Mouse (Mus musculus) kidney, embryonic 14.5 days (tissue): ENCODE results near the gene D130043K22Rik. TPM values are rescaled to one million over a fixed set of nuclear protein-coding genes. Genes with fewer than 3 reads are reported as not detected.
A peak's percentile ranks its signal among the peaks of the same experiment; 100 is the strongest.

Source experiments
- ATAC-seq: fragments of 200-750 bp; cut with Nextera tagmentation; 2 replicates; pipeline ENCODE4 v1.8.0; 2017; ENCODE audit warnings: moderate number of reproducible peaks, mild to moderate bottlenecking, moderate TSS enrichment, moderate library complexity; ENCODE audit not compliant: low FRiP score, low TSS enrichment
- H3K27ac ChIP-seq: fragments of 300-500 bp; sonication (generic); 2 replicates; pipeline ENCODE4 v1.5.1; 2014; ENCODE audit warnings: low read depth, mild to moderate bottlenecking, low read length, moderate library complexity, mixed read lengths
- H3K27me3 ChIP-seq: fragments of 300-500 bp; sonication (generic); 2 replicates; pipeline ENCODE4 v1.6.1; 2014; ENCODE audit warnings: mild to moderate bottlenecking, low read length; ENCODE audit not compliant: control insufficient read depth, insufficient read depth
- H3K36me3 ChIP-seq: fragments of 300-500 bp; sonication (generic); 2 replicates; pipeline ENCODE4 v1.6.1; 2014; ENCODE audit warnings: low read length, mixed read lengths; ENCODE audit not compliant: control insufficient read depth, insufficient read depth
- H3K4me1 ChIP-seq: fragments of 300-500 bp; sonication (generic); 2 replicates; pipeline ENCODE4 v1.6.1; 2014; ENCODE audit warnings: low read length, mixed read lengths; ENCODE audit not compliant: control insufficient read depth, insufficient read depth
- H3K4me2 ChIP-seq: fragments of 300-500 bp; sonication (generic); replicated peaks from 2 replicates; pipeline ENCODE4 v1.6.1; 2014; ENCODE audit warnings: low read depth, mild to moderate bottlenecking, low read length
- H3K4me3 ChIP-seq: fragments of 300-500 bp; sonication (generic); 2 replicates; pipeline ENCODE4 v1.5.1; 2014; ENCODE audit warnings: mild to moderate bottlenecking, low read length
- H3K9ac ChIP-seq: fragments of 300-500 bp; sonication (generic); 2 replicates; pipeline ENCODE4 v1.6.1; 2014; ENCODE audit warnings: low read depth, mild to moderate bottlenecking, low read length, moderate library complexity
- H3K9me3 ChIP-seq: fragments of 300-500 bp; sonication (generic); 2 replicates; pipeline ENCODE4 v1.6.1; 2016; ENCODE audit warnings: low read length; ENCODE audit not compliant: control insufficient read depth
- WGBS: fragments of 180-500 bp; shearing (Covaris S2); extraction: QIAGEN DNeasy Blood & Tissue Kit; methylation state at CpG from one replicate; pipeline ENCODE4 v1.1.7; 2014; 5-methylcytosine and 5-hydroxymethylcytosine counted together
- polyA plus RNA-seq: library from polyadenylated mRNA; unstranded; fragments of >200 nt; fragmentation: Nextera tagmentation; extraction: Ambion mirVana; gene quantifications from 2 replicates; pipeline ENCODE4 v1.2.1, GENCODE M21; 2014

Gene D130043K22Rik
- polyA plus RNA-seq, 1 experiment from 2014 or later, result 0.64 TPM

DNA sequence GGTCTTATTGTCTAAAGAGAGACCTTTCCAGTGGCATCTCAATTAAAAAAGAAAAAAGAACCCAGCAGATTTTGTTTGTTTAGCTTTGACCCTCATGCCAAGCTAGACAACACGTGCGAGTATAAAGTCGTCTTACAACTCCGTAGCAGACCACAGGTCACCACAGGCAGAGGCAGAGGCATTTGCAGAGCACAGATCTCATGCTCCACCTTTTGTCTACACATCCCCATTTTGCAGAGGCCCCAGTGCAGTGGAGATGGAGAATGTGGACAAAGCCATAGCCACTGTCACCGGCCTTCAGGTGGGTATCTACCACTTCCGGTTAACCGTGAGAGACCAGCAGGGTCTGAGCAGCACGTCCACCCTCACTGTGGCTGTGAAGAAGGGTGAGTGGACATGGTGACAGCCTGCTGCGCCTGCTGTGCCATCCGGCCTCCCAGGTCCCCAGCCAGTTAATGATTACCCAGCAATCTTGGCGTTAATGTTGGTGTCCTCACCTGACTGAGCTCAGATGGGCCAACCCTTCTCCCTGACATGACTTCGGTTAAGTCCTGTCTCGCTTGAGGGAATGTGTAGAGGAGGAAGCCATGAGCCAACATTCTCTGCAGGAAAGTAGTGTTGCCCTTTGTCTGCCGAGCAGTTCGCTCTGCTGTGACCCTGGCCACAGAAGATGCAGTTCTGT lies 34.6 kb downstream of the D130043K22Rik start:
- no peak overlapping the region for H3K9ac ChIP-seq
- H3K4me3 ChIP-seq, result no peak overlapping the region
- 0 out of 2 replicates have a peak, but pooled peaks cover 3% of the 10 kb centered on the region for H3K4me1 ChIP-seq
- WGBS, result 64% methylated on average over 15 of the region's 15 CpGs
- H3K27ac ChIP-seq, result peak overlapping the region; percentile 42; the same call in 1 of the 2 replicates
- peak; percentile 91 for ATAC-seq
- peaks cover 9% of the 10 kb centered on the region; the same call in 1 of the 2 replicates for H3K9me3 ChIP-seq
- H3K36me3 ChIP-seq, result no peaks in the 10 kb centered on the region
- H3K27me3 ChIP-seq, result no peaks in the 10 kb centered on the region
- H3K4me2 ChIP-seq, result no peak overlapping the region

DNA sequence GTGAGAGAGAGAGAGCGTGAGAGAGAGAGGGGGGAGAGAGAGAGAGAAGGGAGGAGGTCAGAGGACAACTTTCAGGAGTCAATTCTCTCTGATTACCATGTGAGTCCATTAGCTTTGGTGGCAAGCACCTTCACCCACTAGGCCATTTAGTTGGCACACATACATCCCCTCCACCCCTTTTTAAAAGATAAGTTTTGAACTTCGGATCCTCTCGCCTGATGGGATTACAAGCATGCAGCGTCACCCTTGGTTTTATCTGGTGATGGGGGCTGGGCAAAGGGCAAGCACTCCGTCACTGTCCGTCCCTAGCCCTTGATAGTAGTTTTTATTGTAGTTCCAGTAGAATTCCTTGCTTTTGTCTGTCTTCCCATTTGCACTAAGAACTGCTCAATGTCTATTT lies 35.3 kb downstream of the D130043K22Rik start:
- Histone ChIP-seq H3K9ac (no peak overlapping the region), H3K4me1 (0 out of 2 replicates have a peak, but pooled peaks cover 3% of the 10 kb centered on the region), H3K27ac (peak overlapping the region; percentile 42), H3K4me2 (no peak overlapping the region), H3K4me3 (no peak overlapping the region), H3K36me3 (no peaks in the 10 kb centered on the region), H3K27me3 (no peaks in the 10 kb centered on the region), H3K9me3 (peaks cover 8% of the 10 kb centered on the region; the same call in 1 of the 2 replicates)
- no peak for ATAC-seq
- WGBS, result 75% methylated on average over 6 of the region's 6 CpGs

DNA sequence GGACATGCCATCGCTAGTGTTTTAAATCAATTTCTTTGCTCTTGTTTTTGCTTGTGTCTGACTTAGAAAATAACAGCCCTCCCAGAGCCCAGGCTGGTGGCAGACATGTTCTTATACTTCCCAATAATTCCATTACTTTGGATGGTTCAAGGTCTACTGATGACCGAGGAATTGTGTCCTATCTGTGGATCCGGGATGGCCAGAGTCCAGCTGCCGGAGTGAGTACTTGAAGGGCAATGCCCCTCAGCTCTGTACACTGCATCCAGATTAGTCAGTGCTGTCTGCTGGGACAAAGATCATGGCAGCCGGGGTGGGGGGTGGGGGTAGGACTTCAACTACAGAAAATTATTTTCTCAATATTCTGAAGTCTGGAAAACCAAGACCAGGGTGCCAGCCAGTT lies 35.8 kb downstream of the D130043K22Rik start:
- H3K4me1 ChIP-seq, result 0 out of 2 replicates have a peak, but pooled peaks cover 3% of the 10 kb centered on the region
- H3K27ac ChIP-seq, result no peak overlapping the region; the same call in 1 of the 2 replicates
- no peak overlapping the region for H3K4me3 ChIP-seq
- H3K27me3 ChIP-seq, result no peaks in the 10 kb centered on the region
- 88% methylated on average over 5 of the region's 5 CpGs for WGBS
- peaks cover 5% of the 10 kb centered on the region; the same call in 1 of the 2 replicates for H3K9me3 ChIP-seq
- no peak overlapping the region for H3K4me2 ChIP-seq
- no peaks in the 10 kb centered on the region for H3K36me3 ChIP-seq
- ATAC-seq, result no peak
- no peak overlapping the region for H3K9ac ChIP-seq

DNA sequence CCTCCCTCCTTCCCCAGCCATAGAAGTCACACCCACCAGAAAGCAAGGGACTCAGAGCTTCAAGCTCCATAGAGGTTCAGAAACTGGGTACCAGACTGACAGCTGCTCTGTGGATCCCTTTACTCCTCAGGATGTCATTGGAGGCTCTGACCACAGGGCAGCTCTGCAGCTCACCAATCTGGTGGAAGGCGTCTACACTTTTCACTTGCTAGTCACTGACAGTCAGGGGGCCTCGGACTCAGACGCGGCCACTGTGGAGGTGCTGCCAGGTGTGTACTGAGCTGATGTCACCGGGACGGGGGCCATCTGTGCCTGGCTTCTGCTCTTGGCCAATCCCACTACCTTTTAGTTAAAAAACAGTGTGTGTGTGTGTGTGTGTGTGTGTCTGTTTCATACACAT lies 37.5 kb downstream of the D130043K22Rik start:
- H3K4me1 ChIP-seq, result 0 out of 2 replicates have a peak, but pooled peaks cover 3% of the 10 kb centered on the region
- WGBS, result 95% methylated on average over 6 of the region's 6 CpGs
- no peaks in the 10 kb centered on the region for H3K36me3 ChIP-seq
- H3K9me3 ChIP-seq, result peaks cover 5% of the 10 kb centered on the region; the same call in 1 of the 2 replicates
- no peak overlapping the region for H3K9ac ChIP-seq
- no peaks in the 10 kb centered on the region for H3K27me3 ChIP-seq
- H3K4me3 ChIP-seq, result no peak overlapping the region
- H3K27ac ChIP-seq, result no peak overlapping the region
- no peak overlapping the region for H3K4me2 ChIP-seq
- no peak for ATAC-seq

DNA sequence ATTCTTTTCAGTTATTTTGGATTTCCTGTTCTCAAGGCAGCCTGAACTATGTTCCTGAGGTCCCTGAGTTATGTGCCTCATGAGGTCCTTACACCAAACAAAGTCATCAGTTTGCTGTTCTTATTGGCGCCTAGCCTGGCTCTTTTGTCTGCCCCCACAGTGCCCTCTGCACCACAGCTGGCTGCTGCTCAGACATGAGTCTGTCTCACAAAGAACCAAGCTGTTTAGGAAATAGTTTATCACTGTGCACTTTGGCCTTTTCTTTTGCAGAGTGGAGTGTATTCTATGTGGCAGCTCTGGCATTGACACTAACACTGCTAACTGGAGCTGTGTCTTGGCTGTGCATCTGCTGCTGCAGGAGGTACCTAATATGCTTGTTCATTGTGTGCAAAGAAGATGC lies 44.6 kb downstream of the D130043K22Rik start:
- Histone ChIP-seq H3K4me3 (no peak overlapping the region), H3K36me3 (no peaks in the 10 kb centered on the region), H3K4me1 (no peaks in the 10 kb centered on the region), H3K27ac (no peak overlapping the region), H3K4me2 (no peak overlapping the region), H3K27me3 (no peaks in the 10 kb centered on the region), H3K9ac (no peak overlapping the region), H3K9me3 (no peaks in the 10 kb centered on the region)
- 43% methylated on average over 1 of the region's 1 CpGs for WGBS
- ATAC-seq, result no peak; the same call in 1 of the 2 replicates

DNA sequence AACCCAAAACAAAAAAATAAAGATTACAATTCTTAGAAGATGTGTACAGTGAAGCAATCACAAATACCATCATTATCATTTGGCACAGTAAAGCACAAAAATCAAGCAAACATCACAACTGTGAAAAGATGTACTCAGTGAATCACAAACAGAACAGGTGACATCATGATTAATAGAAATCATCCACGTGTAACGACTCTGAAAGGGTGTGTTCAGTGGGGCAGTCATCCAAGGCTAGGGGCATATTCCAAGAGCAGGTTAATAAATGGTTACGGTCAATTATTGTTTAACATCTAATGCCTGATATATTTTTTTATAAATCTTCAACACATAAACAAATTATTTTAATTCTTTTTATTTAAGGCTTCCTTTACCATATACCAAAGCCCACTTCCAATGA lies 47.6 kb downstream of the D130043K22Rik start:
- no peak for ATAC-seq
- WGBS, result 79% methylated on average over 3 of the region's 3 CpGs
- H3K4me3 ChIP-seq, result no peak overlapping the region
- no peak overlapping the region for H3K9ac ChIP-seq
- H3K27ac ChIP-seq, result no peak overlapping the region
- H3K4me1 ChIP-seq, result no peaks in the 10 kb centered on the region
- H3K27me3 ChIP-seq, result no peaks in the 10 kb centered on the region
- no peaks in the 10 kb centered on the region for H3K36me3 ChIP-seq
- no peaks in the 10 kb centered on the region for H3K9me3 ChIP-seq
- H3K4me2 ChIP-seq, result no peak overlapping the region

DNA sequence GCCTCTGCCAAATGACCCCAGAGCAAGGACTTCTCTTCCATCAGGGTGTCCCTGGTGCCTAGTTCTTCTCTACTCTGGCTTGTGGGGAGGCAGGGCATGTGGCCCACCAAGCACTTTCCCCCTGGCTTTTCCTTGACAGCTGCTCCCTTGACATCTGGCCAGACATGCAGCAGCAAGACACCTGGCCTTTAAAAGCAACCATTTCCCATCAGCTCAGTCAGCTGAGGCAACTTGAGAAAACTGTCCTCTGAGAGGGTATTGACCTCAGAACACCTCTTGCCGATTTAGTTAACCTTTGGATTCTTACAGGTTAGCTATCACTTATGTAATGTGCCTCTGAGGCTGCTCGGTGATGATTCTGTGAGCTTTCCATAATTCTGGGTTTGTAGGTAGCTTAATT lies 48.9 kb downstream of the D130043K22Rik start:
- H3K4me2 ChIP-seq, result no peak overlapping the region
- no peak overlapping the region for H3K27ac ChIP-seq
- no peaks in the 10 kb centered on the region for H3K9me3 ChIP-seq
- no peak overlapping the region for H3K9ac ChIP-seq
- H3K36me3 ChIP-seq, result no peaks in the 10 kb centered on the region
- no peaks in the 10 kb centered on the region for H3K27me3 ChIP-seq
- no peaks in the 10 kb centered on the region for H3K4me1 ChIP-seq
- H3K4me3 ChIP-seq, result no peak overlapping the region
- WGBS, result 72% methylated on average over 2 of the region's 2 CpGs
- no peak for ATAC-seq

DNA sequence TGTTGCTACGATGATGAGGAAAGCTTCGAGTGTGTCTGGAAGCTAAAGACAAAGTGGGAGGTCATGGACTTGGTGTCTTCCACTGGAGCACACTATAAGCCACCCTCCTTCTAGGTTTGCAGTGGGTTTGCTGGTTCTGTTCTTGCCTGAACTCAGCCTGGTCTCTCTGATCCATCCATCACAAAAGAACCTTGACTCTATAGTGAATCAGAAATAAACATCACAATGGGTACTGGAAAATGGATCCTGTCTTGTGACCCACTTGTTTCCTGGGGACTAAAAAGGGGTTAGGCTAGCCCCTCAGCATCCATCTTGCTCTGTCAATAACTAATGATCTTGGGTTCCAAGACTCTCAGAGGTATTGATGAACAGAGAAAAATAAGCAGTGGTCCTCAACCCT lies 57.0 kb downstream of the D130043K22Rik start:
- Histone ChIP-seq H3K4me3 (no peak overlapping the region), H3K27me3 (no peaks in the 10 kb centered on the region), H3K9ac (no peak overlapping the region), H3K4me2 (no peak overlapping the region), H3K36me3 (no peaks in the 10 kb centered on the region), H3K27ac (no peak overlapping the region), H3K4me1 (no peaks in the 10 kb centered on the region), H3K9me3 (no peaks in the 10 kb centered on the region)
- no peak for ATAC-seq
- WGBS, result 93% methylated on average over 2 of the region's 2 CpGs

DNA sequence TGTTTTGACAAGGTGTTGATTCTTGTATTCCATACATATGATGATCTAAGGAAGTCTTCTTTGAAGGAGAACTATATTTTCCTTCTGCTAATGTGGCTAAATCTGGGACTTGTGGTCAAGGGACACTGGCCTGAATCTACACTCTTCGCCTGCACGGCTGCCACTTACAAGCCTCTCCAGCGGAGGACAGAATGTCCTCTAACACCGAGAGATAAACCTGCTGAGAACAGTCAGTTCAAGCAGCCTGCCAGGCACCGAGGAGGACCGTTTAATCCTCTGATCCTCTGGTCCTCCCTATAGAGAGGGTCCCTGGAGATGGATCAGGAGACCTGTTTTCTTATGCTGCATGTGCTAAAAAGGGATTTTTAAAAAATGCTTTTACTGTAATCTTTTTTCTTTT lies 58.5 kb downstream of the D130043K22Rik start:
- no peak overlapping the region for H3K4me3 ChIP-seq
- H3K4me1 ChIP-seq, result no peaks in the 10 kb centered on the region
- no peak for ATAC-seq
- no peak overlapping the region for H3K9ac ChIP-seq
- WGBS, result 80% methylated on average over 6 of the region's 6 CpGs
- H3K9me3 ChIP-seq, result no peaks in the 10 kb centered on the region
- no peaks in the 10 kb centered on the region for H3K36me3 ChIP-seq
- no peak overlapping the region for H3K27ac ChIP-seq
- H3K27me3 ChIP-seq, result no peaks in the 10 kb centered on the region
- no peak overlapping the region for H3K4me2 ChIP-seq
